Mouse (Mus musculus) left cerebral cortex, adult 18-20 months (tissue): ENCODE measurements around the gene Sf3a2. TPM values are rescaled to one million over a fixed set of nuclear protein-coding genes. Genes with fewer than 3 reads are reported as not detected.

Experiments used
- DNase-seq, 2 experiments: peaks; one replicate each; pipeline ENCODE4 v3.0.0; 2021 to 2022; ENCODE audit warnings: low spot score in 2 of 2, mixed read lengths in 1 of 2
- total RNA-seq, 2 experiments: library from RNA; stranded (reverse); gene quantifications; 2 replicates each; pipeline ENCODE4 v1.2.3; 2021

Gene Sf3a2
- total RNA-seq, 2 experiments from 2014 or later = 46.8 to 53.3 TPM

- no peak for DNase-seq
Observed at GRCm38 (mm10) chr10:80774981-80775380, 23.0 kb upstream of the Sf3a2 start.

- no peak for DNase-seq
Observed at GRCm38 (mm10) chr10:80775731-80776130, 22.3 kb upstream of the Sf3a2 start.

- no peak for DNase-seq
Observed at GRCm38 (mm10) chr10:80776358-80776869, 21.6 kb upstream of the Sf3a2 start.

- DNase-seq = no peak
Observed at GRCm38 (mm10) chr10:80777123-80777522, 20.9 kb upstream of the Sf3a2 start.

- DNase-seq = no peak
Observed at GRCm38 (mm10) chr10:80779565-80779964, 18.4 kb upstream of the Sf3a2 start.

GRCm38 (mm10) chr10:80784302-80784701, 13.7 kb upstream of the Sf3a2 start:
- DNase-seq = peak in 1 of 2 experiments; percentile 27

- DNase-seq = no peak
Observed at GRCm38 (mm10) chr10:80784871-80785270, 13.1 kb upstream of the Sf3a2 start.

GRCm38 (mm10) chr10:80785963-80786362, 12.0 kb upstream of the Sf3a2 start:
- no peak for DNase-seq

GRCm38 (mm10) chr10:80787517-80787916, 10.5 kb upstream of the Sf3a2 start:
- DNase-seq = no peak

GRCm38 (mm10) chr10:80790761-80791404, 7.1 kb upstream of the Sf3a2 start:
- no peak for DNase-seq

GRCm38 (mm10) chr10:80791476-80792174, 6.4 kb upstream of the Sf3a2 start:
- DNase-seq = peak; percentile 31 to 53

GRCm38 (mm10) chr10:80792175-80793032, 5.6 kb upstream of the Sf3a2 start:
- DNase-seq = no peak

- no peak for DNase-seq
Observed at GRCm38 (mm10) chr10:80793033-80793784, 4.8 kb upstream of the Sf3a2 start.

- DNase-seq = no peak
Observed at GRCm38 (mm10) chr10:80793803-80794202, 4.2 kb upstream of the Sf3a2 start.

- no peak for DNase-seq
Observed at GRCm38 (mm10) chr10:80794750-80795149, 3.2 kb upstream of the Sf3a2 start.

- no peak for DNase-seq
Observed at GRCm38 (mm10) chr10:80796307-80796848, 1.6 kb upstream of the Sf3a2 start.

- no peak for DNase-seq
Observed at GRCm38 (mm10) chr10:80797186-80798149, 530 bp upstream of the Sf3a2 start.

- no peak for DNase-seq
Observed at GRCm38 (mm10) chr10:80799070-80799566, 1.1 kb downstream of the Sf3a2 start.

- DNase-seq = no peak
Observed at GRCm38 (mm10) chr10:80802204-80802912, 4.4 kb downstream of the Sf3a2 start.
